Mouse (Mus musculus) E14TG2a.4 (cell line): ENCODE data around the gene Plk2.

Experiments
- CTCF ChIP-seq: conservative IDR thresholded peaks from 2 replicates; pipeline ENCODE4 v1.5.1; 2014; ENCODE audit warnings: low read length
- NANOG ChIP-seq: IDR thresholded peaks from 2 replicates; pipeline ENCODE4 v1.6.1; 2014; ENCODE audit warnings: borderline replicate concordance, low read length, mixed read lengths

GRCm38 (mm10) chr13:110397750-110398149 lies 2.9 kb downstream of the Plk2 start:
- TF ChIP-seq CTCF, result no peak
- no peak for TF ChIP-seq NANOG
